Mouse (Mus musculus) hindbrain, postnatal 0 days (tissue): ENCODE results near the gene Dido1. TPM values are rescaled to one million over a fixed set of nuclear protein-coding genes. Genes with fewer than 3 reads are reported as not detected.

Experiments used
- ATAC-seq: fragments of 200-750 bp; cut with Nextera tagmentation; 2 replicates; pipeline ENCODE4 v1.8.0; 2017; ENCODE audit warnings: mild to moderate bottlenecking, moderate TSS enrichment, moderate library complexity
- DNase-seq: peaks from one replicate; pipeline ENCODE4 v3.0.0-alpha.2; 2015; ENCODE audit warnings: low spot score
- H3K27ac ChIP-seq: fragments of 300-500 bp; sonication (generic); 2 replicates; pipeline ENCODE4 v1.5.1; 2014; ENCODE audit warnings: mild to moderate bottlenecking
- H3K27me3 ChIP-seq: fragments of 300-500 bp; sonication (generic); 2 replicates; pipeline ENCODE4 v1.6.1; 2014; ENCODE audit warnings: low read length, mixed read lengths; ENCODE audit not compliant: insufficient read depth
- H3K36me3 ChIP-seq: fragments of 300-500 bp; sonication (generic); 2 replicates; pipeline ENCODE4 v1.6.1; 2014; ENCODE audit warnings: low read length, mixed read lengths; ENCODE audit not compliant: insufficient read depth
- H3K4me1 ChIP-seq: fragments of 300-500 bp; sonication (generic); 2 replicates; pipeline ENCODE4 v1.6.1; 2014; ENCODE audit warnings: antibody characterized with exemption, low read length, mixed read lengths; ENCODE audit not compliant: insufficient read depth
- H3K4me2 ChIP-seq: fragments of 300-500 bp; sonication (generic); 2 replicates; pipeline ENCODE4 v1.6.1; 2014; ENCODE audit warnings: low read depth, mild to moderate bottlenecking, low read length, moderate library complexity, mixed read lengths
- H3K4me3 ChIP-seq: fragments of 300-500 bp; sonication (generic); 2 replicates; pipeline ENCODE4 v1.5.1; 2014; ENCODE audit warnings: low read length
- H3K9ac ChIP-seq: fragments of 300-500 bp; sonication (generic); replicated peaks from 2 replicates; pipeline ENCODE4 v1.6.1; 2014; ENCODE audit warnings: mild to moderate bottlenecking, low read length, moderate library complexity, mixed read lengths
- H3K9me3 ChIP-seq: fragments of 300-500 bp; sonication (generic); 2 replicates; pipeline ENCODE4 v1.6.1; 2016; ENCODE audit warnings: low read length, mixed read lengths
- CTCF ChIP-seq: IDR thresholded peaks from 2 replicates; pipeline ENCODE4 v1.5.1; 2016; ENCODE audit warnings: antibody characterized with exemption, control low read depth, low read depth
- WGBS: fragments of 180-500 bp; shearing (Covaris S2); extraction: QIAGEN DNeasy Blood & Tissue Kit; methylation state at CpG from one replicate; pipeline ENCODE4 v1.1.7; 2014; 5-methylcytosine and 5-hydroxymethylcytosine counted together
- polyA plus RNA-seq: library from polyadenylated mRNA; unstranded; fragments of >200 nt; fragmentation: Nextera tagmentation; extraction: Ambion mirVana; gene quantifications from 2 replicates; pipeline ENCODE4 v1.2.1, GENCODE M21; 2015
- total RNA-seq: library from RNA; depleted of rRNA; stranded (reverse); fragments of >200 nt; gene quantifications from 2 replicates; pipeline ENCODE4 v1.2.3, GENCODE M21; 2014

Dido1 gene
- total and polyA plus RNA-seq, 2 experiments from 2014 or later = 21.7 to 35.7 TPM

DNA sequence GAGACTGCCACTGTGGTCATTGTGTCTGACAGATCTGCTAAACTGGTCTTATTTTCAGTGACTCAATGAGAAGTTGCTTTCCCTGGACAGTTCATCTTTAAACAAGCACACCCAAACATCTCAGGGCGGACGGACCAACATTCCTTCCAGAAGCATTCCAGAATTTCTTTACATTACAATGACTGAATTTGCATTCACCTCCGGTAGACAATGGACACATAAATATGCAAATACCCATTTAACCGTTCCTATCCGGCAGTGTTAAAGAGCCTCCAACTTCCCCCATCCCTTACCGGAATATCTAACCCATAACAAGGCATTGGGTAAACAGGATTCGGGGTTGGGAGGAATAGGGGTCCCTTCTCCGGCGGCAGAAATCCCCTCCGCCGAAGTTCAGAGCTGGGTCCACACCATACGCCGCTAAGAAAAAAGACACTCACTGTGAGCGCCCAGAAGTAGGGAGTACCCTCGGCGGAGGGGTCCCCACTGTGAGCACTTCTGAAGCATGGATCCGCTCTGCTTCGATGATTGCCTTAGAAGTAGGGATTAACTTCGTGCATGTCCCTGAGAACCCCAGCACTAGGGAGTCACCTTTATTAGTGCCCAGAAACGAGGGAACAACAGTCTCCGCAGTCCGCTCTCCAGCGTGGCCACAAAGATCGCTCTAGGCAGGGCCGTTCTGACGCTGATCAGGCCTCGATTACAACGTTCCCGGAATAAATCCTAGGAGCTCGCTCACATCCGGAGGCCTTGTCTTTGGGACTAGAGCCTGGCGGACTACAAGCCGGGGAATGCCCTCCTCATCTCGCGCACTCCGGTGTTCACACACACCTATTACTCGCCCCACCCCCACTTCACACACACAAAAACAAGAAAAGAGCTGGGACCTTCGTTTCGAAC, 526 bp downstream of the Dido1 start:
- WGBS = under 1% methylated on average over 39 of the region's 39 CpGs
- ATAC-seq = peak; percentile 55
- no peaks in the 10 kb centered on the region for H3K9me3 ChIP-seq
- no peaks in the 10 kb centered on the region for H3K27me3 ChIP-seq
- TF ChIP-seq CTCF = no peak
- H3K9ac ChIP-seq = peak overlapping the region; percentile 98
- H3K4me3 ChIP-seq = peak overlapping the region; percentile 94
- peaks cover 18% of the 10 kb centered on the region for H3K4me1 ChIP-seq
- no peak for DNase-seq
- H3K27ac ChIP-seq = peak overlapping the region; percentile 83
- H3K36me3 ChIP-seq = peaks cover 4% of the 10 kb centered on the region; the same call in 1 of the 2 replicates
- H3K4me2 ChIP-seq = peak overlapping the region; percentile 86

DNA sequence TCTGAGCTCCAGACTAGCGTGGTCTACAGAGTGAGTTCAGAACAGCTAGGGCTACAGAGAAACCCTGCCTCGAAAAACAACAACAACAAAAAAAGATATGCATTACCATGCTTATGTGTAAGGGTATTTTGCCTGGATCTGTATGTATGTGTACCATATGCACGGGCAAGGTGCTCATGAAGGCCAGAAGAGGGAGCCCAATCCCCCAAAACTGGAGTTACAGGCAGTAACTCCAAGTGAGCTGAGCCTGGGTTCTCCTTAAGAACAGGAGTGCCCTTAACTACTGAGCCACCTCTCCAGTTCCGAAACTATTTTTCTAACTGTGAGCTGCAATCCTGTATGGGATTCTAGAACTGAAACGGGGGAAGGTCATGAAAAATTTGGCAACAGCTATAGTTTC, 3.8 kb downstream of the Dido1 start:
- peak; percentile 28; the same call in 1 of the 2 replicates for TF ChIP-seq CTCF
- no peak overlapping the region for H3K4me3 ChIP-seq
- ATAC-seq (no peak), DNase-seq (no peak)
- no peak overlapping the region for H3K9ac ChIP-seq
- H3K4me1 ChIP-seq = peaks cover 12% of the 10 kb centered on the region
- H3K27me3 ChIP-seq = no peaks in the 10 kb centered on the region
- H3K36me3 ChIP-seq = no peaks in the 10 kb centered on the region
- no peak overlapping the region for H3K27ac ChIP-seq
- WGBS = 95% methylated on average over 5 of the region's 5 CpGs
- H3K4me2 ChIP-seq = no peak overlapping the region
- no peaks in the 10 kb centered on the region for H3K9me3 ChIP-seq

DNA sequence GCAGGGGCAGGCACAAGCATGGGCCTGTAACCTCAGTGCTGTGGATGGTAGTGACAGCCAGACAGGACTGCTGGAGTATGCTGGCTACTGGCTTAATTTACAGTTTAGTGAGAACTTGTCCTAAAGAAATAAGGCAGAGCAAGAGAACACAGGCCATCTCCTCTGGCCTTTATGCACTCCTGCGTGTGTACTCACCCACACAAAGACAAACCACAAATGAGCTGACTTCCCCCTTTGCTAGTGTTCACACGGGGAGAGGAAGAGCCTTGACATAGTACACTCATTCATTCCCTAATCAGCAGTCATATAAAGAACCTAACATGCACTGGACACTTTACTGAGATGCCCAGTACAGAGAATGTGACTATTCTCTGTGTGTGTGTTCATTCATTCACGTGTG, 4.7 kb downstream of the Dido1 start:
- Histone ChIP-seq H3K4me3 (no peak overlapping the region), H3K9me3 (no peaks in the 10 kb centered on the region)
- 79% methylated on average over 3 of the region's 3 CpGs for WGBS

DNA sequence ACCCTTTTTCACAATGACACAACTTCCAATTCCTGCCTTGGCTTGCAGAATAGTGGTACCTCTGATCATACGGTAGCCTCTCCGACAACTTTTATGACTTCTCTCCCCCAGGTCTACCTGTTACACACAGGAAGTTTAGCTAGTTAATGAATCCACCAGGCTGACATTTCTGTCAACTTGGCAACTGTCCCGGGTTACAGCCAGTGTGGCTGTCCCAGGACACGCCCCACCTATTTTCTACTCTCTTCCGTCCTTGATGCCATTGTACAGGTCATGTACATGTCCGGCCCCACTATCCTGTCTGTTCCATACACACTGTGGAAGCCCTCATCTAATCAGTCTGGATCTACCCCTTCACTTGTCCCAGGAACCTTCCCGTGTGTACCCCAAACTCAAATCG, 5.2 kb downstream of the Dido1 start:
- Histone ChIP-seq H3K9ac (no peak overlapping the region), H3K4me2 (no peak overlapping the region), H3K27me3 (no peaks in the 10 kb centered on the region), H3K4me3 (no peak overlapping the region), H3K9me3 (no peaks in the 10 kb centered on the region), H3K4me1 (peaks cover 21% of the 10 kb centered on the region), H3K27ac (no peak overlapping the region), H3K36me3 (no peaks in the 10 kb centered on the region)
- 86% methylated on average over 8 of the region's 8 CpGs for WGBS
- DNase-seq (no peak), ATAC-seq (no peak)
- no peak for TF ChIP-seq CTCF

More for the DNA sequence above, 4.7 kb downstream of the Dido1 start:
- DNase-seq (no peak), ATAC-seq (no peak)
- TF ChIP-seq CTCF = no peak
- Histone ChIP-seq H3K27ac (no peak overlapping the region), H3K36me3 (no peaks in the 10 kb centered on the region), H3K9ac (no peak overlapping the region), H3K4me1 (peaks cover 18% of the 10 kb centered on the region), H3K4me2 (no peak overlapping the region), H3K27me3 (no peaks in the 10 kb centered on the region)

GRCm38 (mm10) chr2:180703645-180704359, 6.0 kb downstream of the Dido1 start:
- DNase-seq = no peak
- WGBS = 71% methylated on average over 3 of the region's 3 CpGs
- no peak for ATAC-seq
- Histone ChIP-seq H3K4me1 (peaks cover 21% of the 10 kb centered on the region), H3K9me3 (no peaks in the 10 kb centered on the region), H3K4me2 (no peak overlapping the region), H3K4me3 (no peak overlapping the region), H3K36me3 (no peaks in the 10 kb centered on the region), H3K27me3 (no peaks in the 10 kb centered on the region), H3K27ac (no peak overlapping the region), H3K9ac (no peak overlapping the region)
- TF ChIP-seq CTCF = no peak

- Histone ChIP-seq H3K27me3 (no peaks in the 10 kb centered on the region), H3K9ac (no peak overlapping the region), H3K36me3 (no peaks in the 10 kb centered on the region), H3K27ac (peak overlapping the region; percentile 99; the same call in 1 of the 2 replicates), H3K4me2 (no peak overlapping the region), H3K4me3 (no peak overlapping the region), H3K9me3 (no peaks in the 10 kb centered on the region), H3K4me1 (peaks cover 14% of the 10 kb centered on the region)
- 83% methylated on average over 5 of the region's 5 CpGs for WGBS
- no peak for TF ChIP-seq CTCF
- ATAC-seq (no peak), DNase-seq (no peak)
Observed at GRCm38 (mm10) chr2:180703175-180703574, 6.6 kb downstream of the Dido1 start.
